In the genomic region with DNA sequence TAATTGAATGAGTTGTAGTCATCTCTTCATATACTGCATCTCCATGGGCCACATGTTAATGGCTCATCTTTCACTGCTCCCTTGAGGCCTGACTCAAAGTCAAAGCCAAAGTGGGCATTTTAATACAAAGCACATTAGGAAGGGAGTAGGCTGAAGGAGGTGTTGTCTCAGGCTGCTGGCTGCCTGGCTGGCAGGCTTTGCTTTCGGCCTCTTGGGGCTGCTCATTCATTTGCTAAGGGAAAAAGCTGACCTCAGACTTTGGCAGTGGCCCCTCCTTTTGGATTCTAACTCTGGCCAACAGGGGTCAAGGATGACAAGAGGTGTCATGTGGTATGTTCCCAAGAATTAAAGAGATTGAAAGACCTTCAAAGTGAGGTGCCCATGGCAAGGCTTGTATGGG, we compare ENCODE assay signal across 14 mouse cellular contexts.
DNase-seq lines count a peak whose midpoint lies in the region; ATAC-seq lines count a peak whose summit lies in the region.
"Had no signal": no experiment of that assay in that cellular context is flagged by ENCODE, and none has a peak within 500 bp of the region (broad histone marks: within the 10 kb centered on the region; RNA-seq: fewer than 3 reads in every experiment).

No protein-coding gene starts in this region.

- no peaks in the 10 kb centered on the region for H3K4me1 ChIP-seq in neural tube, embryonic 11.5 days (ENCODE audit: control insufficient read depth, insufficient read depth, low read length)
- H3K4me1 ChIP-seq: embryonic facial prominence, embryonic 12.5 days; midbrain, embryonic 12.5 days; neural tube, embryonic 12.5 days had no signal

- WGBS in neural tube, embryonic 11.5 days, result 44% methylated on average over 1 of the region's 1 CpGs

- no peaks in the 10 kb centered on the region for H3K9me3 ChIP-seq in neural tube, embryonic 11.5 days (ENCODE audit: control insufficient read depth, low read length)
- H3K9me3 ChIP-seq: embryonic facial prominence, embryonic 12.5 days; midbrain, embryonic 12.5 days; neural tube, embryonic 12.5 days had no signal

- DNase-seq in gastrocnemius, postnatal 10 days, result peak; percentile 7
- DNase-seq in gastrocnemius, postnatal 4 days (ENCODE audit: low spot score in 2 of 2), result no peak
- peak; percentile 13 for DNase-seq in neural tube, embryonic 11.5 days (ENCODE audit: low spot score)
- DNase-seq in neural tube, embryonic 10.5 days (ENCODE audit: extremely low spot score, low spot score), result no peak
- DNase-seq in hindlimb bud, embryonic 11.5 days (ENCODE audit: extremely low spot score, low read depth, low spot score), result peak; percentile 20
- peak; percentile 42 for DNase-seq in mesoderm, embryonic 11.5 days (ENCODE audit: low read depth, low spot score)
- DNase-seq in retina, postnatal 1 day, result no peak
- DNase-seq in urinary bladder, postnatal 14 days (ENCODE audit: low spot score), result no peak
- DNase-seq: cerebellum, adult 18-20 months; right cerebral cortex, adult 18-20 months; thymus, postnatal 4 days had no signal

- ATAC-seq in neural tube, embryonic 11.5 days (ENCODE audit: insufficient read depth, low FRiP score, low TSS enrichment), result no peak

- no peaks in the 10 kb centered on the region for H3K36me3 ChIP-seq in neural tube, embryonic 11.5 days (ENCODE audit: control insufficient read depth, insufficient read depth, low read length)
- H3K36me3 ChIP-seq: embryonic facial prominence, embryonic 12.5 days; midbrain, embryonic 12.5 days; neural tube, embryonic 12.5 days had no signal

- H3K4me2 ChIP-seq in neural tube, embryonic 11.5 days (ENCODE audit: low read depth), result no peak overlapping the region
- H3K4me2 ChIP-seq: embryonic facial prominence, embryonic 12.5 days; midbrain, embryonic 12.5 days; neural tube, embryonic 12.5 days had no signal

- no peak overlapping the region for H3K27ac ChIP-seq in neural tube, embryonic 11.5 days (ENCODE audit: low read depth, low read length)
- H3K27ac ChIP-seq: embryonic facial prominence, embryonic 12.5 days; midbrain, embryonic 12.5 days; neural tube, embryonic 12.5 days had no signal

- no peaks in the 10 kb centered on the region for H3K27me3 ChIP-seq in neural tube, embryonic 11.5 days (ENCODE audit: control insufficient read depth, insufficient read depth, low read length)
- H3K27me3 ChIP-seq: embryonic facial prominence, embryonic 12.5 days; midbrain, embryonic 12.5 days; neural tube, embryonic 12.5 days had no signal

- H3K9ac ChIP-seq in neural tube, embryonic 11.5 days (ENCODE audit: low read length), result no peak overlapping the region
- H3K9ac ChIP-seq: embryonic facial prominence, embryonic 12.5 days; midbrain, embryonic 12.5 days; neural tube, embryonic 12.5 days had no signal

- H3K4me3 ChIP-seq in neural tube, embryonic 11.5 days (ENCODE audit: low read depth, low read length), result no peak overlapping the region
- H3K4me3 ChIP-seq: embryonic facial prominence, embryonic 12.5 days; midbrain, embryonic 12.5 days; neural tube, embryonic 12.5 days had no signal

Comparison
In these comparisons a context has a peak if more than half of its experiments do, and no peak if none do; other contexts are left out.
1. DNase-seq: peak in gastrocnemius, postnatal 10 days (single experiment), neural tube, embryonic 11.5 days (single experiment), hindlimb bud, embryonic 11.5 days (single experiment) and mesoderm, embryonic 11.5 days (single experiment); none in gastrocnemius, postnatal 4 days (0 of 2), neural tube, embryonic 10.5 days (single experiment), retina, postnatal 1 day (single experiment) and urinary bladder, postnatal 14 days (single experiment).